In the genomic region with DNA sequence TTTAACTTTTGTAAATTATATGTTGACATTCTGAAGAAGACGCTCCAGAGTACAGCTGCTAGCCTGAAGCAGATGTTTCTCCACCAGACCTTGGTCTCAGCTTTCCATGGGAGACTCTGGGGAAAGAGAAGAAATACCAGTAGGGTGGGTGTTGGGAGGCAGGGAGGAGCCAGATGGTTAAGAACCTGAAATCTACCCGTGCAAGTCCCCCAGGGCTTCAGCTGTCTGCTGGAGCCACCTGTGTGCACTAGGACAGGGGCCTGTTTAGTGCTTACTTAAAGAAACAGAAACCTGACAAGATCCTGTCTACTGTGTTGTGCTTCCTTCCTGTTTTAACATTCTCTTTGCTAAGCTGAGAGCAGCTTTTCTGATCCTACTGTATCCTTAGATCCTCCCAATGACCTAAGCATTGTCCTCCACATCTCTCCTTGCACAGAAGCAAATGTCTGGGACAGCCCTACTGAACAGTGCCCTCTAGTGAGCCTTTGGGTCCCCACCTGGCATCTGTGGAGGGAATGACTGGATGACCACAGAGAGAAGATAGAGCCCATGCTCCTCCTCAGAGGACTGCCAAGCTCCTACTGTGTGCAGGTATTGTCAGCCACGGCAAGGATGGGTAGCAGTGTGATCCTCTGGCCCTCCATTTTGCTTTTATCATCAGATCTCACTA, we compare ENCODE assay signal across 8 mouse cellular contexts.
DNase-seq lines count a peak whose midpoint lies in the region; ATAC-seq lines count a peak whose summit lies in the region.

No protein-coding gene starts in this region.

- H3K4me2 ChIP-seq in hindbrain, embryonic 11.5 days (replicated peaks; ENCODE audit: low read depth, low read length), result no peak overlapping the region
- H3K4me2 ChIP-seq in hindbrain, embryonic 12.5 days (replicated peaks), result no peak overlapping the region
- no peak overlapping the region for H3K4me2 ChIP-seq in embryonic facial prominence, embryonic 11.5 days (ENCODE audit: low read depth, low read length)

- H3K27ac ChIP-seq in hindbrain, embryonic 11.5 days (ENCODE audit: low read depth, low read length), result no peak overlapping the region
- no peak overlapping the region for H3K27ac ChIP-seq in hindbrain, embryonic 12.5 days
- no peak overlapping the region for H3K27ac ChIP-seq in embryonic facial prominence, embryonic 11.5 days (replicated peaks; ENCODE audit: low read depth, low read length)

- peak; percentile 43 for DNase-seq in hindbrain, embryonic 11.5 days (ENCODE audit: low spot score)
- DNase-seq in A20 (ENCODE audit: low read depth, low spot score), result peak; percentile 63
- DNase-seq in adrenal gland, adult 18-20 months (ENCODE audit: low spot score in 2 of 2), result peak; percentile 44 to 47
- peak; percentile 53 for DNase-seq in embryonic facial prominence, embryonic 11.5 days (ENCODE audit: low spot score)
- peak; percentile 78 for DNase-seq in kidney, postnatal 10 days
- DNase-seq in skeletal muscle tissue, adult 2 months (ENCODE audit: low read depth, low spot score), result peak; percentile 48
- no peak for DNase-seq in right cerebral cortex, postnatal 10 days (ENCODE audit: low spot score in 2 of 2)

- no peak for ATAC-seq in hindbrain, embryonic 11.5 days (ENCODE audit: low FRiP score)
- no peak for ATAC-seq in hindbrain, embryonic 12.5 days (ENCODE audit: low FRiP score)
- no peak for ATAC-seq in embryonic facial prominence, embryonic 11.5 days (replicated peaks; ENCODE audit: insufficient number of reproducible peaks, low FRiP score, low TSS enrichment, low read depth)

- H3K4me3 ChIP-seq in hindbrain, embryonic 11.5 days (ENCODE audit: low read depth, low read length), result no peak overlapping the region
- no peak overlapping the region for H3K4me3 ChIP-seq in hindbrain, embryonic 12.5 days
- no peak overlapping the region for H3K4me3 ChIP-seq in embryonic facial prominence, embryonic 11.5 days (ENCODE audit: low read depth, low read length)

- no peak overlapping the region for H3K9ac ChIP-seq in hindbrain, embryonic 11.5 days (ENCODE audit: low read depth, low read length)
- no peak overlapping the region for H3K9ac ChIP-seq in hindbrain, embryonic 12.5 days
- H3K9ac ChIP-seq in embryonic facial prominence, embryonic 11.5 days (replicated peaks; ENCODE audit: low read length), result no peak overlapping the region

- 57% methylated on average over 3 of the region's 3 CpGs for WGBS in hindbrain, embryonic 11.5 days
- WGBS in hindbrain, embryonic 12.5 days, result 69% methylated on average over 3 of the region's 3 CpGs
- WGBS in embryonic facial prominence, embryonic 11.5 days, result 52% methylated on average over 3 of the region's 3 CpGs

- no peaks in the 10 kb centered on the region for H3K36me3 ChIP-seq in hindbrain, embryonic 11.5 days (ENCODE audit: control insufficient read depth, insufficient read depth, low read length)
- H3K36me3 ChIP-seq in hindbrain, embryonic 12.5 days, result no peaks in the 10 kb centered on the region
- no peaks in the 10 kb centered on the region for H3K36me3 ChIP-seq in embryonic facial prominence, embryonic 11.5 days (replicated peaks; ENCODE audit: control insufficient read depth, insufficient read depth, low read depth, low read length)

- no peaks in the 10 kb centered on the region for H3K9me3 ChIP-seq in hindbrain, embryonic 11.5 days (ENCODE audit: control insufficient read depth, low read length)
- no peaks in the 10 kb centered on the region for H3K9me3 ChIP-seq in hindbrain, embryonic 12.5 days (replicated peaks)
- no peaks in the 10 kb centered on the region for H3K9me3 ChIP-seq in embryonic facial prominence, embryonic 11.5 days (replicated peaks; ENCODE audit: control insufficient read depth, low read length)

- no peaks in the 10 kb centered on the region for H3K27me3 ChIP-seq in hindbrain, embryonic 11.5 days (ENCODE audit: control insufficient read depth, insufficient read depth, low read length)
- no peaks in the 10 kb centered on the region for H3K27me3 ChIP-seq in hindbrain, embryonic 12.5 days
- H3K27me3 ChIP-seq in embryonic facial prominence, embryonic 11.5 days (ENCODE audit: control insufficient read depth, insufficient read depth, low read length), result no peaks in the 10 kb centered on the region

- no peaks in the 10 kb centered on the region for H3K4me1 ChIP-seq in hindbrain, embryonic 11.5 days (replicated peaks; ENCODE audit: control insufficient read depth, insufficient read depth, low read length)
- no peaks in the 10 kb centered on the region for H3K4me1 ChIP-seq in hindbrain, embryonic 12.5 days
- H3K4me1 ChIP-seq in embryonic facial prominence, embryonic 11.5 days (ENCODE audit: control insufficient read depth, insufficient read depth, low read length), result no peaks in the 10 kb centered on the region

Comparison
In these comparisons a context has a peak if more than half of its experiments do, and no peak if none do; other contexts are left out.
1. DNase-seq: peak in hindbrain, embryonic 11.5 days (single experiment), A20 (single experiment), adrenal gland, adult 18-20 months (2 of 2), embryonic facial prominence, embryonic 11.5 days (single experiment), kidney, postnatal 10 days (single experiment) and skeletal muscle tissue, adult 2 months (single experiment); none in right cerebral cortex, postnatal 10 days (0 of 2).